Mouse (Mus musculus): ENCODE data around the gene Add1.

- no peak for TF ChIP-seq CTCF (IDR thresholded peaks at IDR 0.05; ENCODE audit: control insufficient read depth, insufficient read depth, low read length)
- no peak for TF ChIP-seq POLR2A (IDR thresholded peaks at IDR 0.05; ENCODE audit: borderline replicate concordance, control insufficient read depth, low read depth, low read length)
Observed at GRCm38 (mm10) chr5:34549483-34550221, 23.8 kb upstream of the Add1 start.
